Mouse (Mus musculus) lung, embryonic 14.5 days (tissue): ENCODE results near the gene Gm21974. TPM values are rescaled to one million over a fixed set of nuclear protein-coding genes. Genes with fewer than 3 reads are reported as not detected.
A peak's percentile ranks its signal among the peaks of the same experiment; 100 is the strongest.

Experiments used
- ATAC-seq: fragments of 200-750 bp; cut with Nextera tagmentation; 2 replicates; pipeline ENCODE4 v1.8.0; 2017; ENCODE audit warnings: mild to moderate bottlenecking, moderate TSS enrichment, moderate library complexity; ENCODE audit not compliant: insufficient read depth
- DNase-seq: peaks from one replicate; pipeline ENCODE4 v3.0.0-alpha.2; 2015
- H3K27ac ChIP-seq: fragments of 300-500 bp; sonication (generic); 2 replicates; pipeline ENCODE4 v1.5.1; 2014; ENCODE audit warnings: low read depth, mild to moderate bottlenecking, moderate library complexity
- H3K27me3 ChIP-seq: fragments of 300-500 bp; sonication (generic); 2 replicates; pipeline ENCODE4 v1.6.1; 2014; ENCODE audit warnings: low read length, control low read depth; ENCODE audit not compliant: insufficient read depth
- H3K36me3 ChIP-seq: fragments of 300-500 bp; sonication (generic); 2 replicates; pipeline ENCODE4 v1.6.1; 2014; ENCODE audit warnings: control low read depth; ENCODE audit not compliant: insufficient read depth
- H3K4me1 ChIP-seq: fragments of 300-500 bp; sonication (generic); 2 replicates; pipeline ENCODE4 v1.6.1; 2014; ENCODE audit warnings: antibody characterized with exemption, control low read depth; ENCODE audit not compliant: insufficient read depth
- H3K4me2 ChIP-seq: fragments of 300-500 bp; sonication (generic); 2 replicates; pipeline ENCODE4 v1.6.1; 2014; ENCODE audit warnings: mild to moderate bottlenecking
- H3K4me3 ChIP-seq: fragments of 300-500 bp; sonication (generic); 2 replicates; pipeline ENCODE4 v1.5.1; 2014; ENCODE audit warnings: low read depth, low read length
- H3K9ac ChIP-seq: fragments of 300-500 bp; sonication (generic); 2 replicates; pipeline ENCODE4 v1.6.1; 2014
- H3K9me3 ChIP-seq: fragments of 300-500 bp; sonication (generic); 2 replicates; pipeline ENCODE4 v1.6.1; 2016; ENCODE audit warnings: low read depth, low read length, control low read depth
- CTCF ChIP-seq: IDR thresholded peaks from 2 replicates; pipeline ENCODE4 v1.5.1; 2016; ENCODE audit warnings: antibody characterized with exemption, low read depth
- WGBS: fragments of 180-500 bp; shearing (Covaris S2); extraction: QIAGEN DNeasy Blood & Tissue Kit; methylation state at CpG from one replicate; pipeline ENCODE4 v1.1.7; 2014; 5-methylcytosine and 5-hydroxymethylcytosine counted together
- polyA plus RNA-seq: library from polyadenylated mRNA; unstranded; fragments of >200 nt; fragmentation: Nextera tagmentation; extraction: Ambion mirVana; gene quantifications from 2 replicates; pipeline ENCODE4 v1.2.1, GENCODE M21; 2014

Gene Gm21974
- polyA plus RNA-seq, 1 experiment from 2014 or later = not detected

- Histone ChIP-seq H3K36me3 (peaks cover 44% of the 10 kb centered on the region), H3K4me3 (no peak overlapping the region), H3K4me1 (0 out of 2 replicates have a peak, but pooled peaks cover 2% of the 10 kb centered on the region), H3K9me3 (no peaks in the 10 kb centered on the region), H3K27me3 (no peaks in the 10 kb centered on the region), H3K27ac (no peak overlapping the region), H3K9ac (no peak overlapping the region), H3K4me2 (no peak overlapping the region)
- peak; percentile 75 for DNase-seq
- ATAC-seq = no peak
- whole genome bisulfite sequencing = 51% methylated on average over 3 of the region's 3 CpGs
- peak; percentile 65 for TF ChIP-seq CTCF
These were observed 22.9 kb upstream of the Gm21974 start for GRCm38 (mm10) chr7:127918203-127918602.

GRCm38 (mm10) chr7:127915293-127915692 is 20.0 kb upstream of the Gm21974 start:
- Histone ChIP-seq H3K27ac (no peak overlapping the region), H3K9me3 (no peaks in the 10 kb centered on the region), H3K36me3 (peaks cover 30% of the 10 kb centered on the region), H3K4me1 (no peaks in the 10 kb centered on the region), H3K27me3 (no peaks in the 10 kb centered on the region), H3K4me3 (no peak overlapping the region), H3K4me2 (no peak overlapping the region), H3K9ac (no peak overlapping the region)
- no peak for TF ChIP-seq CTCF
- 89% methylated on average over 12 of the region's 12 CpGs for WGBS
- ATAC-seq (no peak), DNase-seq (no peak)

DNA sequence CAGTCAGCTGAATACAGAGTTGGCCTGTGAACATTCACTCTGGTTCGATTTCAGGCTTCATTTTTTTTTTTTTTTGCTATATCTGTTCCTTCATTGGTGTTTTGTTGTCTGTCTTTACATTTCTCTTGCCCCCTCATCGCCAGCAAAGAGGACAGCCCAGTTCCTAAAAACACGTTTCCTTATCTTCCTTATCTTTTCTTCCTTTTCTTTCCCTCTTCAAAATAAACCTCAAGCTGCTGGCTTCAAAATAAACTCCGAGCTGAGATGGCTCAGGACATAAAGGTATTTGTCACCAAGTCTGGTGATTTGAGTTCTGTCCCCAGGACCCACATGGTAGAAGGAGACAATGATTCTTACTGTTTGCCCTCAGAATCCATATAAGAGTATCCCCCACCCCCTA is 17.7 kb upstream of the Gm21974 start:
- H3K4me3 ChIP-seq = peak overlapping the region; percentile 96
- no peak for DNase-seq
- H3K27me3 ChIP-seq = no peaks in the 10 kb centered on the region
- no peaks in the 10 kb centered on the region for H3K4me1 ChIP-seq
- H3K36me3 ChIP-seq = peaks cover 43% of the 10 kb centered on the region
- no peaks in the 10 kb centered on the region for H3K9me3 ChIP-seq
- H3K4me2 ChIP-seq = peak overlapping the region; percentile 82
- no peak for TF ChIP-seq CTCF
- peak overlapping the region; percentile 85 for H3K27ac ChIP-seq
- ATAC-seq = no peak
- WGBS = 9% methylated on average over 4 of the region's 4 CpGs
- peak overlapping the region; percentile 84 for H3K9ac ChIP-seq

- H3K9ac ChIP-seq = peak within 1 kb of the TSS; percentile 84
- no peaks in the 10 kb centered on the region for H3K4me1 ChIP-seq
- DNase-seq (peak; percentile 97), ATAC-seq (peak; percentile 97)
- no peak for TF ChIP-seq CTCF
- H3K36me3 ChIP-seq = peaks cover 48% of the 10 kb centered on the region
- H3K27me3 ChIP-seq = no peaks in the 10 kb centered on the region
- H3K27ac ChIP-seq = peak within 1 kb of the TSS; percentile 85
- H3K4me2 ChIP-seq = peak within 1 kb of the TSS; percentile 82
- WGBS = under 1% methylated on average over 40 of the region's 40 CpGs
- H3K9me3 ChIP-seq = no peaks in the 10 kb centered on the region
- H3K4me3 ChIP-seq = peak within 1 kb of the TSS; percentile 96
These were observed 17.1 kb upstream of the Gm21974 start, which contains the start of gene Kat8 for GRCm38 (mm10) chr7:127912190-127912871. Gene Kat8, plus strand, starts transcription at chr7:127912516.

GRCm38 (mm10) chr7:127908656-127909055 is 13.4 kb upstream of the Gm21974 start:
- H3K27ac ChIP-seq = no peak overlapping the region
- 91% methylated on average over 4 of the region's 4 CpGs for WGBS
- ATAC-seq (no peak), DNase-seq (no peak)
- H3K4me3 ChIP-seq = no peak overlapping the region
- no peak for TF ChIP-seq CTCF
- H3K4me2 ChIP-seq = no peak overlapping the region
- no peaks in the 10 kb centered on the region for H3K27me3 ChIP-seq
- no peaks in the 10 kb centered on the region for H3K4me1 ChIP-seq
- H3K36me3 ChIP-seq = peaks cover 49% of the 10 kb centered on the region
- H3K9me3 ChIP-seq = no peaks in the 10 kb centered on the region
- H3K9ac ChIP-seq = no peak overlapping the region

DNA sequence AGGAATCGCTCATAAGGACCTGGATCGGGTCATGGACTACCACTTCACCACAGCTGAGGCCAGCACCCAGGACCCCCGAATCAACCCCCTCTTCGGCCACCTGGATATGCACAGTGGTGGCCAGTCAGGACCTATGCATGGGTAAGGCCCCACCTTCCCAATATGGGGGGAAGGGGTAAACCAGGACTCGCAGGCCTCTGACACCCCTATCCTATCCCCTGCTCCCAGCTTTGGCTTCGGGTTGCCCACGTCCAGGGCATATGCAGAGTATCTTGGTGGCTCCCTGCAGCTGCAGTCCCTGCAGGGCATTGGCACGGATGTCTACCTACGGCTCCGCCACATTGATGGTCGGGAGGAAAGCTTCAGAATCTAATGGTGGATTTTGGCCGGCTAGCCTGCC is 12.7 kb upstream of the Gm21974 start:
- Histone ChIP-seq H3K4me1 (no peaks in the 10 kb centered on the region), H3K36me3 (peaks cover 49% of the 10 kb centered on the region), H3K27ac (no peak overlapping the region), H3K9me3 (no peaks in the 10 kb centered on the region), H3K27me3 (no peaks in the 10 kb centered on the region), H3K4me2 (no peak overlapping the region), H3K9ac (no peak overlapping the region), H3K4me3 (no peak overlapping the region)
- DNase-seq (no peak), ATAC-seq (no peak)
- WGBS = 94% methylated on average over 12 of the region's 12 CpGs
- TF ChIP-seq CTCF = no peak

DNA sequence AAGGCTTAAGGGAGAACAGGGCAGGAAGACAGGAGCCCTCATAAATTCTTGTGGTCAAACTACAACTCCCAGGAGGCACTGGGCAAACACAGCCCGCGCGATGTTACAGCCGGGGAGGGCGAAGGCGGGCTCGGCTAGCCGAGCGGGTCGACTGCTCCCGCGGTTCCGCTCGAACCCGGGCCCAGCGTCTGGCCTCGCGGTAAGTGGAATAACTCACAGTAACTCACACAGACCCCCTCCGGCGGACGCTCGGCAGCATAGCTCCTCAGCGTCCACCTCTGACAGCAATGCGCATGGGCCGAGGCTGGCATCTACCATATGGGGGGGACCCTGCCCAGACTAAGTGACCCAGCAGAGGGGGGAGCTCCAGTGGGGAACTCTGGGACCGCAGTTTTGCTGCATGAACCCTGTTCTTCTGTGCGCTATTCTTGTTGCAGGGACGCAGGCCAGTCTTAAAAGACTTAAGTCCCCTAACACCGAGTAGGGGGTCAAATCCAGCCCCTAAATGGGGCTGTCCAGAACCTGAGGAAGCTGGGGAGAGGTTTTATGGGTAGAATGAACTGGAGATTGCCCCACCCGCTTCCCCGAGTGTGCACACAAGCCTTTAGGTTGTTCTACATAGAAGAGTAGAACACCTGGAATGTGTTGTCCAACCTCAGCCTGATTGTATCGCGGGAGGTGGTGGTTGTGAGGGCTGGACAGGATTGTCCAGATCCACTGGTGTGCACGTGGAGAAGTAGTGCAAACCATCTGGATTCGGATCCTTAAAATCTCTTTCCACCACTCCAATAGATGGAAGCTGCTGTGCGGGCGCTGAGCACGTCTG is 8.9 kb upstream of the Gm21974 start, which contains the start of gene Bckdk:
Gene Bckdk, plus strand, starts transcription at position 112 of the 826 bp plus-strand sequence.
- 4% methylated on average over 38 of the region's 38 CpGs for WGBS

More for the DNA sequence above, 8.9 kb upstream of the Gm21974 start, which contains the start of gene Bckdk:
- H3K4me2 ChIP-seq = peak within 1 kb of the TSS; percentile 85
- no peaks in the 10 kb centered on the region for H3K9me3 ChIP-seq
- H3K4me3 ChIP-seq = peak within 1 kb of the TSS; percentile 77
- peak; percentile 29; the same call in 1 of the 2 replicates for TF ChIP-seq CTCF
- DNase-seq (peak; percentile 92), ATAC-seq (peak; percentile 95)
- H3K27me3 ChIP-seq = no peaks in the 10 kb centered on the region
- peaks cover 41% of the 10 kb centered on the region for H3K36me3 ChIP-seq
- peak within 1 kb of the TSS; percentile 92 for H3K9ac ChIP-seq
- H3K4me1 ChIP-seq = no peaks in the 10 kb centered on the region
- H3K27ac ChIP-seq = peak within 1 kb of the TSS; percentile 87
